Mouse (Mus musculus): ENCODE measurements around the gene P2rx6.

Gene P2rx6

DNA sequence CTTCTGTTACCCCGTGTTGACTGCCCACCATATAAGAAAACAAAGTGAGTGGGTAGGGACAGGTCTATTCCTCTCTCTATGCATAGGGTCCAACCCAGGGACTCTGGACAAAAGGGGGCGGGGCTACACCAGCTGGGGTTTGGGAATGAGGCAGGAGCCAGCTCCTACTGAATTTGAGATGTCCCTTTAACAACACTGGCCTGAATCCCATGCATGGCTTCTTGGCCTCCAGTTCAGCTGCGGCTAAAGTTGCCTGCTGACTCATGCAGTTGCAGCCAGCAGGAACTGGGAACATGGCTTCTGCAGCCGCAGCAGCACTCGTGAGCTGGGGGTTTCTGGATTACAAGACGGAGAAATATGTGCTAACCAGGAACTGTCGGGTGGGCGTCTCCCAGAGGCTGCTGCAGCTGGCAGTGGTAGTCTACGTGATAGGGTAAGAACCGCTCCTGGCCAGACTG is at the start of gene P2rx6:
P2rx6 (plus strand) TSS at position 135 of the 458 bp plus-strand sequence.
- no peak for DNase-seq (ENCODE audit: extremely low read depth, low read depth)

DNA sequence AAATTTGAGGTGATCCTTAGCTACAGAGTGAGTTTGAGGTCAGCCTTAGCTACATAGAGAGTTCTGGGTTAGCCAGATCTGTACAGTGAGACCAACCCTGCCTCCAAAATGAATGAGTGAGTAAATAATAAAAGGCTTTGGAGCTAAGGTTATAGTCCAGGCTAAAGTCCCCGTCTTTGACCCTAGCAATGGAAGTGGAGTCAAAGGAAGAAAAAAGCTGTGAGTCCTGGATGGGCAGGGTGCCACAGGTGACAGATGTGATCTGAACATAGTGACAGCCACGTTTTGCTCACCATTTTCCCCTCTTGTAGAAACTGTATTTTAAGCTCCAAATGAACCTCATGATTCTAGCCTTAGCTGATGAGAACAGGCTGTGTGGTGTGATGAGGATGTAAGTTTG is 42.8 kb upstream of the P2rx6 start:
- DNase-seq (ENCODE audit: extremely low read depth, low read depth) = no peak

DNA sequence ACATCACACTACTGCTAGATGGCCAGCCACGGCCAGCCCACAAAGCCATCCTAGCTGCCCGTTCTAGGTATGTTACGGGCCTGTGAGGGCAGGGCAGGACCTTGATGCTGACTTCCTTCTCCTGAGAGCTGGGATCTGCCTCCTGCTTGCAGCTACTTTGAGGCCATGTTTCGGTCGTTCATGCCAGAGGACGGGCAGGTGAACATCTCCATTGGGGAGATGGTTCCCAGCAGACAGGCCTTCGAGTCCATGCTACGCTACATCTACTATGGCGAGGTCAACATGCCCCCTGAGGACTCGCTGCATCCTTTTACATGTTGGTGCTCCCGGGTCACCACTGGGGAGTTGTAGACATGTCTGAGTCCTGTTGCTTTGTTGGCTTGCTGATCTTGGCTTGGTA is 37.5 kb upstream of the P2rx6 start:
- DNase-seq (ENCODE audit: extremely low read depth, low read depth) = no peak

DNA sequence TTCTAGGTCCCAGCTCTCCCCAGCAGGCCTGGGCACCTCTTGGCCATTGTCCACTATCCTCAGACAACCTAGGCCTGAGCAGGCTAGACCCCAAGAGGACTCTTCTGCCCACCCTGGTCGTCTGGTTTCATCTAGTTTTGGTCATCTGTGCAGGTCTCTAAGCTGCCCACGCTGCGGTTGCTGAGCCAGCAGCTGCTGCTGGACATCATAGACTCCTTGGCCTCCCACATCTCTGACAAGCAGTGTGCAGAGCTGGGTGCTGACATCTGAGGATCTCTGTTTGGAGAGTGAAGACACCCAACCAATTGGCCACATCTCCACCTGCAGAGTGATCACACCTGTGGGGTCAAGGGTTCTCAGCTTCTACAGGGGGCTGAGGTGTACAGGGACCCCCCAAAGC is 36.2 kb upstream of the P2rx6 start:
- no peak for DNase-seq (ENCODE audit: extremely low read depth, low read depth)

DNA sequence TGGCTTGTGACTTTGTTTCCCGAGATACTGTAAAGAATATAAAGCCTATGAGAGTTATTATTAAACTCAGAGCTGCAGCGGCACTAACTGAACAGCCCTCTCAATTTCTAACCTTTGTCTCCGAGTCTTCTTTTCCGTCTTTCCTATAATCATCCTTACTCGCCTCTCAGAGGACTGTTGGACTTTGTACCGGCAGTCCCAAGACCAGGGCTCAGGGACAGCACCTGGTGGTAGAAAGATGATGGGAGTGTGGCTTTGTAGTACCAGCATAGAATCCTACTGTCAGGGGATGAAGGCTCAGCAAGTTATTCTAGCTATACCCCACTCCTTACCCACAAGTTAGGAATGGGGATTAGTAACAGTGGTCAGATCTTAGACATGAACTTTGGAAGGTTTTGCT is 35.5 kb upstream of the P2rx6 start:
- no peak for DNase-seq (ENCODE audit: extremely low read depth, low read depth)

DNA sequence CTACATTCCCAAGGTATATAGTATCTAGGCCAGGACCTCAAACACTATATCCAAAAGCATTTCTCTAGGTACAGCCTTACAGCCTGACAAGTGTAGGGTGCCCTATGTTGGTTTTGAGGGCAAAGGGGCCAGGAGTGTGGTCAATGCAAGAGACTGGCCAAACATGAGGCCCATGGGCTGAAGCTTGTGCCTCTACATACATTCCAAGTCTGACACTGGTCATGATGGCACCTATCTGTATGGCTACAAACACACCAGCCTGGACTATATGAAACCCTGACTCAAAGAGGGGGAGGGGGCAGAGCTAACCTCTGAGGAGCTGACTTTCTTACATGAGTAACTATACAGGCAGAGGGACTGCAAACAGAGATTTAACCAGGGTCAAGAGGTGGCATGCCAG is 34.1 kb upstream of the P2rx6 start:
- DNase-seq (ENCODE audit: extremely low read depth, low read depth) = no peak

DNA sequence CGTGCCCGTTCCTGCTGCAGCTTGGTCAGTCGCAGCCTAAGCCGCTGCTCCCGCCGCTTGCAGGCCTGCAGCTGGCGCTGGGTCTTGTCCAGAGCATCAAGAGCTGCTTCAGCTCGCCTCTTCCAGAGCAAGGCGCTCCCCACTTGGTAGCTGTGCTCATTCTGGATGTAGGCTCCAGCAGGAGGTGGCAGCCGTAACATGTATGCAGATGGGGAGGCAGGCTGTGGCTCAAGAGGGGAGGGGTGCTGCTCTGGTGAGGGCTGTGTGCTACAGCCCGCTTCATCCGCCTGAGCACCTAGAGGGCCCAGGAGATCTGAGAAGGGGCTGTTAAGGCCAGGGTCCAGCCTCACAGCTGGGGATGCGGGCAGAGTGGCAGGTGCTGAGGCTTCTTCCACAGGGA is 33.4 kb upstream of the P2rx6 start:
- no peak for DNase-seq (ENCODE audit: extremely low read depth, low read depth)

DNA sequence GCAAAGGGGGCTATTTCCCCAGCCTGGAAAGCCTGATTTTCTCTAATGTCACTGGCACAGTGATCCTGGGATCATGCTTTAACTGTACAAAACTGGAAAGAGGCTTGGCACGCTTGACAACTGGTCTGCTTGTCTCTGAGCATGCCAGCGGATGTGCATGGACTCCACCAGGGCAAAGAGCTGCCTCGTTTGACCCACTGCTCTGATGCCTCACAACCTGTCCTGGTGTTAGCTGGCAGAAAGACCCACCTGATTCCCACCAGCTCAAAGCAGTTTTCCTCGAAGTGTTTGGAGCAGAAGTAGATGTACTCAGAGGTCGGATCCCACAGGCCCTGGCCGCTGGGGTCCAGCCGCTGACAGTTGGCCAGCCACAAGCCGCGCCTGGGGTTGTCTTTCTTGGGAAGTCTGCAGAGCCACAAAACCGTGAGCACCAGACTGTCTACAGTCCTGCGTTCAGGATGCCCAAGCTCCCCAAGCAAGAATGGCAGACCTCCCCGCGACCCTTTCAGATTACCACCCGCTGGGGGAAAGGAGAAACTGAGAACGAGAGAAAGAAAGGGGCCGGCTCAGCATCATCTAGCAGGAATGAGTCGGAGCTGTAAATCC is 31.6 kb upstream of the P2rx6 start:
- no peak for DNase-seq (ENCODE audit: extremely low read depth, low read depth)

DNA sequence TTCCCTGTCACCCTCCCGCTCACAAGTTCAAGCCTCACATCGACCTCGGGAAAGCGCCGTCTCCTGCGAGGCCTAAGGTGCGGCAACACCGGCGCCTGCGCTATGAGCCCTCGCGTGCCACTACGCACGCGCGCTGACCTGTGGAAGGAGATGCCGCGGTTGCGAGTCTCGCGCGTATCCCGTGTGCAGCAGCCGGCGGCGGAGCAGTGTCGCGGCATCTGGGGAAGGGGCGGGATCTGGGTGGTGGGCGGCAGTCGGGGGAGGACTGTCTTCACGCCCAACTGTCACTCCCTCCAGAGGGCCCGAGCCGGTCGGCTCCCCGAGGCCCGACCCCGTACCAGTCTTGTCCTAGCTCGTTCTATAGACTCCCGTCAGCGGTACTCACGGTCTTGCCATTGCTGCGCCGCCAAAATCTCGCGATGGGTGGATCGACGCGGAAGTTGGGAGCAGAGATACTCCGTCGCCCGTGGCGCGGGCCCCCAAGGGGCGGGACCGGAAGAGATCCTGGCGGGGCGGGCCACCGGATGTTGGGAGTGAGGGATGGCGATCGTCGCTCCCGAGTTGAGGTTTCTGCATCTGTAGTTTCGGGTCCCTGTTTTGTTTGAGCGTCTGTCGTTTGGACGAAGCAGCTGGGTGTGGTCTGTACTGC is 30.9 kb upstream of the P2rx6 start, which contains the start of gene Thap7:
Thap7 (minus strand) TSS at position 497 of the 649 bp plus-strand sequence.
- peak; percentile 87 for DNase-seq (ENCODE audit: extremely low read depth, low read depth)

DNA sequence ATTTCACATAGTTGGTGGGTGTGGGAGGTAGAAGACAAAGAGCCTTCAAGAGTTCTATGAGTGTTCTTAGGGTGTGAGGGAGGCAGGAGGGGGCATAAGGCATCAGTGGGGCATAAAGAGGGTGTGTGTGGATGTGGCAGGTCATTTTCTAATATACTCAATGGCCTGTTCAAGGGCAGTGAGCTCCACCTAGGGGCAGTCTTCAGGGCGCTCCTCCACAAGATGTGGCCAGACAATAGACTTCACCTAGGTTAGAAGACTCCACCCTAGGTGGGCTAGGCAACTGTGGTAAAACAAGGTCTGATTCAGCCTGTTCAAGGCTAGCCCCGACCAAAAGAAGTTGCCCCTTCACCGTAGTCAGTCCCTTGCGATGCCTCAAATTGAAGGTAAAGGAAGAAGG is 29.4 kb upstream of the P2rx6 start:
- DNase-seq (ENCODE audit: extremely low read depth, low read depth) = no peak

DNA sequence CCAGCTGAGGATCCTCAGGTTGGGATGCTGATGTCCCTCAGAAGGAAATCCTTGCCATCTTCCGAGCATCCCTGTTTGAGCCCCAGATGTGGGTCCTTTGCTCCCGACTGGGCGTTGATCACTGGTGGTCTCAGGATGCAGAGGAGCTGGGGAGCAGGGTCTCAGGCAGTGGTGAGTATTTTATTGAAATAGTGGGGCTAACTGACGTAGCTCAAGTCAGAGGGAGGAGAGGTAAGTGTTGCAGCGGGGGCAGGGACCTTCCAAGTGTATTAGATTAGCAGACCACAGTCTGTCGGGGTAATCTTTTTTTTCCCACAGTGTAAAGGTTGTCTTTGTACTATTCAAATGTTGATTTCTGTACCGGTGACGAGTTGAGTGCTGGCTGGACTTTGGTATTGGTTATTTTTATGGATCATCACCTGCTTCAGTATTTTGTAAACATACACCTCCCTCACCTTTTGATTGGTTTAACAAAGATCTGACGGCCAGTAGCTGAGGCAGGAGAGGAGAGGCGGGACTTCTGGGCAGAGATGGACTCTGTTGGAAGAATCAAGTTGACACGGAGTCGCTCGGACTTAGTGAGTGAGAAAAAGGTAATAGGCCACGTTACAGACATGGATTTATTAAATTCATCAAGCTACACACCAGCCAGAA is 28.9 kb upstream of the P2rx6 start:
- DNase-seq (ENCODE audit: extremely low read depth, low read depth) = no peak

DNA sequence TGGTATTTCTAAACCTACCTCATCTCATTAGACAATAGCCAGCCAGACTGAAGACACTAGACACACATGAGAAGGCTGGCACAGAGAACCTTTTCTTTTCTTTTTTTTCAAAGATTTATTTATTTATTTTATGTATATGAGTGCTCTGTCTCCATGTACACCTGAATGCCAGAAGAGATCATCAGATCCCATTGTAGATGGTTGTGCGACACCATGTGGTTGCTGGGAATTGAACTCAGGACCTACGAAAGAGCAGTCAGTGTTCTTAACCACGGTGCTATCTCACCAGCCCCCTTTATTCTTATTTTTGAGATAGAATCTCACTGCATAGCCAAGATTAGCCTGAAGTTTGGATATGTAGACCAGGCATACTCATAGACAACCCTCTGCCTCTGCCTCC is 25.1 kb upstream of the P2rx6 start:
- DNase-seq (ENCODE audit: extremely low read depth, low read depth) = no peak

DNA sequence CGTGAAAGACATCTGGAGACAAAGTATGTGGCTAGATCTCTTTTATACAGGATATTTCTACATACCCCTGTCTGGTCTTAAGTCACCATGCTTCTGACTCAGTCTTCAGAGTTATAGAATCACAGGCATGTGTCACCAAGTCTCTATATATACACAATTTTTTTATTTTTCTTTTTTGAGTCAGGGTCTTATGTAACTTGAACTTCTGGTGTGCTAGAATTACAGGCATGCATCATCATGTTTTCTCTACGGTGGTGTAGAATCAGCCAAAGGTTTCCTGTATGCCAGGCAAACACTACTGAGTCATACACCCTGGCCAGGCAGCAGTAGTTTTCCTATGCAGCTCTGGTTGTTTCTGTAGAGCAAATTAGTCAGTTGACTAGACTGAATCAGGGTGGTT is 19.1 kb upstream of the P2rx6 start:
- no peak for DNase-seq (ENCODE audit: extremely low read depth, low read depth)

DNA sequence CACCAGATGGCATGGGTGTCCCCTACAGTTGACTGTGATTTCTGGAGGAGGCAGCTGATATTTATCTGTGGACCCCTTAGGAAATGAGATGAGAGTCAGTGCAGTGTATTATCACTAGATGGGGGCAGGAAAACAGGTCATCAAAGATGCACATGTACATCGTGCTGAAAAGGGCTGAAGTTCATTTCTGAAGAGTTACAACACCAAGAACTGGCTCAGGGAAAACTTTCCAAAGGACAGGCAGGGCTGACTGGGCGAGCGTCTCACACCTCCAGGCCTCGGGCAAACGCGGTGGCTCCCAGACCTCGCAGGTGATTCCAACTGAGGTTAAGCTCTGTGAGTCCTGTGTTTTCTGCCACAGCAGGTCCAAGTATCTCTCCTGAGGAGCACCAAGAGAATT is 8.8 kb upstream of the P2rx6 start:
- no peak for DNase-seq (ENCODE audit: extremely low read depth, low read depth)

DNA sequence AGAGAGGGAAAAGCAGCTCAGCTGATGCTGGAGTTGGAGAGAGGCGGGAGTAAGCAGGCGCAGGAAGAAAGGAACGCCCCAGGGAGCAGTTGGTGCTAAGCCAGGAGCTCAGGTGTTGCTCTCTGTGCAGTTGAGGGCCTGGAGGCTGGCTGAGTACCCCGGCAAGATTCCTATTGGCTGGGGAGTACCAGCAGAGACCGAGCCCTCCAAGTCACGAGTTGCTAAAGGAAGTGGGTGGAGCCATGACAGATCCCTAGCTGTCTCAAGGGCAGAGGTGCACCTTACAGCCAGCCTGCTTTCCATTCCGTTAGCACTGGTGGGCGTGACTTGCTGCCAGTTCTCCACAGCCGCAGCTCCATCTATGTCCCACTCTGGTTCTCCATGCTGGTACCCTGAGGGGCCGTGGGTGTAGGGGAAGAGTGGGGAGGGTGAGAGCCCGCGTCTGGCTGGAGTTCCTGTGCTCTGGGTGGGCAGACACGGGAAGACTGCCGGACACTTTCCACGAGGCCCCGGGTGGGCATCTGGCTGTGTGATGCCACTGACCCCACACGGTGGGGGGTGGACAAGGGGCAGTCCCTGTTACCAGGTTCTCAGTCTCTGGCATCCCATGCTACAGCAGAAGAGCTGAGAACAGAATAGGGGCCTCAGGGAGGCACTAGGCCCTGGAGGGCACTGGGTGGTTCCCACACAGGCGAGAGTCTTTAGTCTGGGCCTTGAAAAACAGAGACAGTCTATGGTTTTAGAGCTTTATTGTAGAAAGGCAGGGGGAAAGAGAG is 7.6 kb upstream of the P2rx6 start:
- DNase-seq (ENCODE audit: extremely low read depth, low read depth) = peak; percentile 89

DNA sequence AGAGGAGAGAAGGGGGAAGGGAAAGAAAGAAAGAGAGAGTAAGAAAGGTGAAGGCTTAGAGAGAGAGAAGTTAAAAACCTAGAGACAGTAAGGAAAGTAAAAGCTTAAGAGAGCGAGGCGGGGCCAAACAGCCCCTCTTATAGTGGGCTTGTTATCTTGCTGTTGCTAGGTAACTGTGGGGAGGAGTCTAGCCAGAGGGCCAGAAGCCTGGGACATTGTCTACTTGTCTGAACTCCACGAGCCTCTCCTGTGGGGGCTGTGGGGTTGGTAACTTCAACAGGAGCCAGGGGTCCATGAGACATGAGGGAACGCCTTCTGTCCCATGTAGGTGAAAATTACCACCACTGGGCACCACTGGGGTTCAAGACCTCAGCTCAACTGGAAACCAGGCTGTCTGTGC is 7.0 kb upstream of the P2rx6 start:
- DNase-seq (ENCODE audit: extremely low read depth, low read depth) = peak; percentile 71

DNA sequence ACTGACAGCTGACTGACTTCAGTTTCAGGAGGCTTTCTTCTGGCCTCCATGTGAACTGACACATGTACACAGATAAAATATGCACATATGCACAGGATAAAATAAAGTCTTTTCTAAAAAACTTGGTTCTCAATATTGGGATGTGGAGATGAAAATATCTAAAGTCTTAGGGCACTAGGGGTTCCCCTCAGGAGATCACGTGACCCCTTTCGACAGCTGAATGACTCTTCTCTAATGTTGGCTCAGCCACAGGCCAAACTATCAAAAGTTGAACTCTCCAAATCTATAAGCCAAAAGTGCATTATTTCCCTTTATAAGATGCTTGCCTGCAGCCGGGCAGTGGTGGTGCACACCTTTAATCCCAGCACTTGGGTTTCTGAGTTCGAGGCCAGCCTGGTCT is 5.5 kb upstream of the P2rx6 start:
- DNase-seq (ENCODE audit: extremely low read depth, low read depth) = no peak

DNA sequence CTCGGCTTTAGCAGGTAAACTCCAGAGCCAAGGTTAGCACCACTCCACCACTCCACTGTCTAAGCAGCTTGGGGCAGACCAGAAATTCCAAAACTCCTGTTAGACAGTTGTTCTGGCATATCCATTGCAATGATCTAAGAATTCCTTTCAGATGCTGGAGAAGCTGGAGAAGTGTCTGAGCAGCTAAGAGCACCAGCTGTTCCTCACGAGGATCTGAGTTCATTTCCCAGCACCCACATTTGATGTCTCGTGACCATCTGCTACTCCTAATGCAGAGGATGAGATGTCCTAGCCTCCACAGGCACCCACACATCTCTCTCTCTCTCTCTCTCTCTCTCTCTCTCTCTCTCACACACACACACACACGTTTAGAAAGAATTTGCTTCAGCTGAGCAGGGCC is 4.8 kb upstream of the P2rx6 start:
- DNase-seq (ENCODE audit: extremely low read depth, low read depth) = no peak

DNA sequence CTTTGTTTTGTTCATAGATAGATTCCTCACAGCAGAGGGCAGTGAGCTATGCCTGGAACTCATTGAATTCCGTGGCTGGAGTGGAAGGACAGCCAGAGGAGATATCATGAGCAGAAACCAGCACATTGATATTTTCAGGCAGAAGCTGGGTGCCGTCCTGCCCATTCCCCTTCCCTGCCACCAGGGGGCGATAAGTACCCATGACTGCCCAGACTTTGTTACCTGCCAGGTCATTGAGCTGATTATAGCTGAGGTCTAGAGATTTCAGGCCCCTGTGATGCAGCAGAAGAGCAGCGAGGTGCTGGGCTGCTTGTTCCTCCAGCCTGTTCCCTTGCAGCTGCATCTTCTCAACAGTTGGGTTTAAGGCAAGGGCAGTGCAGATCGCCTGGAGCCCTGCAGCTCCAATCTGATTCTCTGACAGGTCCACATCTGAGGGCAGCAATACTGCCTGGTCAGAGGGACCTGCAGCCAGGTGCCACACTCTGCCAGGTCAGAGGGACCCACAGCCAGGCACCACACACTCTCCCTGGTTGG is 3.7 kb upstream of the P2rx6 start:
- no peak for DNase-seq (ENCODE audit: extremely low read depth, low read depth)

DNA sequence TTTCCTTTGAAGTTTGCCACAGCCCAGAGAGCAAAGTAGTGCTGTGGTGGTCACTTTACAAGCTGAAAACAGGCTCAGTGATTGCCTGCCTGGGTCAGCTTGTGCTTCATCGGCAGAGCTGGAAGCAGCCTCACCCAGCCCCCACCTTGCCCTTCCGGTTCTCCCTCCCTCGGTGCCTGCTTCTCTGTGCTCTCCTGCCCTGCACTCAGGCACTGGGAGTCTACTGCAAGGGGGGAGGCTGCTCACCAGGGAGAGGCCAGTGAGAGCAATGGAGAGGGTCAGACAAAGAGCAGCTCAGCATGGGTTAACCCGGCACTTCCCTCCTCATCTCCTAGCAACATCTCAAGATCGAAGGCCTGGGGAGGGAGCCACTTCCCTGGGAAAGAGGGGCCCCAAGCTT is 2.9 kb upstream of the P2rx6 start:
- DNase-seq (ENCODE audit: extremely low read depth, low read depth) = no peak

DNA sequence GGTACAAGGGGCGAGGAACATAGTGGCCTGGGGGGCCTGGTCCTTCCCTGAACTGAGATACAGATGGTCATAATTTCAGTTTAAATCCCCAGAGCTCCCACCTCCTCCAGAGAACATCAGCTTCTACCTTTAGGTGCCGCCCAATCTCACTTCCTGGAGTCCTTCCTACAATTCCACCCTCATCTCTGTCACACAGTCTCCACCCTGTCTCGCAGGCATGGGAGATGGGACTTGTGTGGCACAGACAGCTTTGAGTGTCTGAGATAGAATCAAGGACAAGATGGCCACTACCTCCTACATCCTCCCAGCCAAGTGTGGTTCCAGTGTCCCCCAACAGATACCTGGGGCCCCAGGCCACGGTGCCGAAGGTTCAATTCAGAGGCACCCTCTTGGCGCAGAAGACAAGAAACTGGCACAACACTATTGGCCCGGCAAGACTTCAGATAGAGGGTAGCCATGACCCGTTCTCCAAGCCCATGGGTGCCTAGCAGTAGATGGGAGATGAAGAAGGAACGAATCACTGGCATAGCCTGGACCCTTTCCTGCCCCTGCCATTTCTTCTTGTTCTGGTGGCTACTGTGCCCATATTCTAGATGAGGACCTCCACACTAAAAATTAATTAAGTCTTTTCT is 2.2 kb upstream of the P2rx6 start:
- no peak for DNase-seq (ENCODE audit: extremely low read depth, low read depth)
